Mouse (Mus musculus): ENCODE results near the gene Arhgap15.
A peak's percentile ranks its signal among the peaks of the same experiment; 100 is the strongest.

Arhgap15 gene

GRCm38 (mm10) chr2:44353594-44353993 is 605.0 kb downstream of the Arhgap15 start:
- DNase-seq (ENCODE audit: low read depth), result no peak

- DNase-seq (ENCODE audit: low read depth), result peak; percentile 49
Observed at GRCm38 (mm10) chr2:44354786-44355185, 606.2 kb downstream of the Arhgap15 start.

GRCm38 (mm10) chr2:44355316-44355715 is 606.7 kb downstream of the Arhgap15 start:
- no peak for DNase-seq (ENCODE audit: low read depth)

GRCm38 (mm10) chr2:44356248-44356886 is 607.7 kb downstream of the Arhgap15 start:
- no peak for DNase-seq (ENCODE audit: low read depth)

GRCm38 (mm10) chr2:44356887-44357251 is 608.2 kb downstream of the Arhgap15 start:
- DNase-seq (ENCODE audit: low read depth), result no peak

- DNase-seq (ENCODE audit: low read depth), result no peak
Observed at GRCm38 (mm10) chr2:44380225-44380624, 631.6 kb downstream of the Arhgap15 start.

GRCm38 (mm10) chr2:44384541-44384940 is 635.9 kb downstream of the Arhgap15 start:
- no peak for DNase-seq (ENCODE audit: low read depth)

- DNase-seq (ENCODE audit: low read depth), result no peak
Observed at GRCm38 (mm10) chr2:44389556-44389955, 640.9 kb downstream of the Arhgap15 start.

GRCm38 (mm10) chr2:44393789-44394188 is 645.2 kb downstream of the Arhgap15 start:
- DNase-seq (ENCODE audit: low read depth), result no peak

- no peak for DNase-seq (ENCODE audit: low read depth)
Observed at GRCm38 (mm10) chr2:44394956-44395501, 646.4 kb downstream of the Arhgap15 start.

GRCm38 (mm10) chr2:44395577-44395976 is 647.0 kb downstream of the Arhgap15 start:
- DNase-seq (ENCODE audit: low read depth), result no peak

- no peak for DNase-seq (ENCODE audit: low read depth)
Observed at GRCm38 (mm10) chr2:44397209-44397608, 648.6 kb downstream of the Arhgap15 start.

GRCm38 (mm10) chr2:44397735-44398337 is 649.2 kb downstream of the Arhgap15 start:
- DNase-seq (ENCODE audit: low read depth), result no peak

GRCm38 (mm10) chr2:44399191-44399926 is 650.7 kb downstream of the Arhgap15 start:
- DNase-seq (ENCODE audit: low read depth), result no peak

GRCm38 (mm10) chr2:44401704-44402422 is 653.2 kb downstream of the Arhgap15 start:
- no peak for DNase-seq (ENCODE audit: low read depth)

- no peak for DNase-seq (ENCODE audit: low read depth)
Observed at GRCm38 (mm10) chr2:44411660-44412059, 663.0 kb downstream of the Arhgap15 start.

- no peak for DNase-seq (ENCODE audit: low read depth)
Observed at GRCm38 (mm10) chr2:44416331-44416730, 667.7 kb downstream of the Arhgap15 start.

- DNase-seq (ENCODE audit: low read depth), result no peak
Observed at GRCm38 (mm10) chr2:44419547-44420225, 671.1 kb downstream of the Arhgap15 start.

- DNase-seq (ENCODE audit: low read depth), result peak; percentile 38
Observed at GRCm38 (mm10) chr2:44430521-44430920, 681.9 kb downstream of the Arhgap15 start.

GRCm38 (mm10) chr2:44436652-44437051 is 688.0 kb downstream of the Arhgap15 start:
- no peak for DNase-seq (ENCODE audit: low read depth)

GRCm38 (mm10) chr2:44437496-44438057 is 689.0 kb downstream of the Arhgap15 start:
- no peak for DNase-seq (ENCODE audit: low read depth)

Data from fibroblast of lung, adult 2 months (primary cell).